Mouse (Mus musculus) testis, adult 2 months (tissue): ENCODE data around the gene Map3k12.
A peak's percentile ranks its signal among the peaks of the same experiment; 100 is the strongest.

Experiments used
- CTCF ChIP-seq: fragments of 200-500 bp; IDR thresholded peaks from 2 replicates; pipeline ENCODE4 v1.5.1; 2012; ENCODE audit warnings: low read depth, mild to moderate bottlenecking, inconsistent platforms, low read length, moderate library complexity; ENCODE audit not compliant: control insufficient read depth, insufficient read depth, insufficient replicate concordance
- POLR2A ChIP-seq: fragments of 200-500 bp; IDR thresholded peaks from 2 replicates; pipeline ENCODE4 v1.6.1; 2012; ENCODE audit warnings: low read depth, mild to moderate bottlenecking, inconsistent platforms, low read length, moderate library complexity; ENCODE audit not compliant: control insufficient read depth

GRCm38 (mm10) chr15:102455993-102456392 lies 60.9 kb downstream of the Map3k12 start:
- TF ChIP-seq CTCF (peak; percentile 93; the same call in 1 of the 2 replicates), POLR2A (no peak)
